Mouse (Mus musculus) thymus, adult 18-20 months (tissue): Measurements from ENCODE around the gene Enox1.

ENCODE experiments used
- DNase-seq, 2 experiments: peaks; one replicate each; pipeline ENCODE4 v3.0.0; 2022; ENCODE audit warnings: mixed read lengths in 2 of 2

Gene Enox1

DNA sequence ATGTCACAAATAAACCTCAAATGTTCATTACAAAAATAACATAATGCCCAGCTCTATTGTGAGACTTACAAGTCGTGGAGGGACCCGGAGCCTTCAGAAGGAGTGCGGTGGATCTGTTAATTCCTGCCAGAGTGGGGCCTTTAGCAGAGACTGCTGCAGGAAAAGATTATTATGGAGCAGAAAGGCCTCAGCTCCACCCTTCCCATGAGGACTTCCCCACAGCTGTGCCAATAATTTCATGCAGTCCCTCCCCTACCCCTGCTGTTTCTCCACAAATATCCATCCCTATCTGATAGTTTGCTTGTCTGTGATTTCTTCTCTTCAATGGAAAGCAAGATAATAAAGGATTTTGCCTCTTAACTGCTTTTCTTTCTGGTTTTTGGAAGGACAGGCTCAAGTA, 314.0 kb downstream of the Enox1 start:
- no peak for DNase-seq

DNA sequence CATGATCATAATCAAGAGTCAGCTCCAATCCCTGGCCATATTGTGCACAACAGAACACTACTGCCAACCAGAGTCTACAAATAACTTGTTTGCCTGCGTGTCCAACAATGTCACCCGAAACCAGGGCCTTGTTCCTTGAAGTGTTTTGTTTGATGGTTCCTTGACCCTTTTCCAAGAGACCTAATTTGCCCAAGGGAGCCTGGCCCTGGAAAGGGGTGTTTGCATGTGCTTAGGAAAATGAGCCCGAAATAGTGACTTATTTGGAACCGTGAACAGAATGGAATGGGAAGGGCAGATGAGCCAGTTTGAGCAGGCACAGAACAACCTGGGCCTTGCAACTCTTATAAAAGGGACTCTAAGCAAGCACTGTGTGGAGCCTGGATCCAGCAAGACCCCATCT, 316.9 kb downstream of the Enox1 start:
- DNase-seq = no peak

DNA sequence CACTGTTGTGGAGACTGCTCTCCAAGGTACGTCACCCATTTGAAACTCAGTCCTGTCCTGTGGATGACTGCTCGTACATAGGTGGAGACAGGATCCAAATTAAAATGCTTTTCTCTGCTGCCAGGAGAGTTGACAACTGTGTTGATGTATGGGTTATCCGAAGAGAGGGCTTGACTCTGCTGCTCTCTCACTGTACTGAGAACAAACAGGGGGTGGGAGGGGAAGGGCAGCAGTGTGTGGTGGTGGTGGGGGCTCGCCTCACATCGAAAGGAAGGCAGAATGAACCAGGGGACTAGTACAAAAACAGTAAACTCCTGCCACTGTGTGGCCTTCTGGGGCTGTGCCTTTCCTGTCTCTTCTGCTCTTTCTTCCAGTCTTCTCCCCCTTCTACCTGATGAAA, 317.5 kb downstream of the Enox1 start:
- DNase-seq = no peak

DNA sequence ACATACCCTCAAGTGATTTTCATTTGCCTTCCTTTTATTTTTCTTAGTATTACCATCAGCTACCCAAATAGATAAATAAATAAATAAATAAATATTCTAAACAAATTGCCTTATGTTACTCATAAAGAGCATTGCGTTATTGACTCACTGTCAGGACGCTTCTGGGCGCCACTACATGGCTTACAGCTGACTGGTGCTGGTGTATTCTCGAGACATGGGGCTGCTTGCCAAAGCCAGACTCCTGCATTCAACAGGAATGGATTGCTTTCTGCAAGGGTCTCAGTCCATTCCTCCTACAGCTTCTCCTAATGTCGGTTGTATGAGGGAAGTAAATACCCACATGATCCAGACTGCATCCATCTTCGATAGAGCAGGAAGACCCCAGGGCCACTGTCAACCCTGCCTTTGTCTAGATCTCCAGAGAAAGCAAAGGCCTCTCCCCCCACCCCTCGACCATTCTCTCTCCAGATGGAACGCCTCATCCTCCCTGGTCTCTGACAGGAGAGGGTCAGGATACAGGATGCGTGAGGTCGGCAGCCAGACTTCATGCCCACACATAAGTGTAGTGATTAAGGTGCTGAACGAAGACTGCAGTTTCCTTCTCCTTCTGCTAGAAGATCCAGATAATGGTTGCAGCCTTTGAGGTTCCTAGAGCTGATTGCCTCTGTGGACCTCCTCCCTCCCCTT, 318.7 kb downstream of the Enox1 start:
- no peak for DNase-seq

DNA sequence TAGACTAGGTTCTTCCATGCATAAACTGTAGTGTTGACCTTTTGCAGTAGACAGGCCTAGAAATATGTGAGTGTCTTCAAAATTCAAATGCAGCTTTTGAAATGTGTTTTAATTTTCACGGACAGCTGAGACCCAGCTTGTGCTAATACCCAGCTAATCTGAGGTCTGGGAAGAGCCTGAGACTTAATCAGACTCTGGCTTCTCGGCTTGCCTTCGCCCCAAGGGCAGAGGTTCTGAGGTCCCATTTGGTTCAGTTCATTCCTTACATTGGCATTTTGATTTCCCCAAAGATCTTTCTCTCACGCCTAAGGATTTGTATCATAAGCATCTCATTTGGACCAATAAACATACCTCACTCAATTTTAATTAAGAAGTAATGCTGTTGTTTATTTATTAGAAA, 321.1 kb downstream of the Enox1 start:
- DNase-seq = no peak

DNA sequence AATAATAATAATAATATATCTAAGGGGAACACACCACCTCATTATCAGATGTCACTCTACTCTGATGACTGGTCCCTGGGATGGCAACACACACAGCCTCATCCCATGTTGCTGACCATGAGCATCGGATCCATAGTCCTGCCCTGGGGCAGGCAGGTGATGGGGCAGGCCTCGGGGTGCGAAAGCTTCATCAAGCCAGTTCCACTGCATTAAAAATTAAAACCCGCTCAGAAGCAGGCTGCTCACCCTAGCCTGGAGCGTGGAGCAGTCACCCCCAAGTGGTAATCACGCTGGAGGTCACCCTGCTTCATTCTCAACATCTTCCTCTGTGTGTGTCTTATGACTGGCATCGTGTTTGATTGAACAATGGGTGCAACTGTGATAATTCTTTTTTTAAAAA, 321.6 kb downstream of the Enox1 start:
- no peak for DNase-seq

DNA sequence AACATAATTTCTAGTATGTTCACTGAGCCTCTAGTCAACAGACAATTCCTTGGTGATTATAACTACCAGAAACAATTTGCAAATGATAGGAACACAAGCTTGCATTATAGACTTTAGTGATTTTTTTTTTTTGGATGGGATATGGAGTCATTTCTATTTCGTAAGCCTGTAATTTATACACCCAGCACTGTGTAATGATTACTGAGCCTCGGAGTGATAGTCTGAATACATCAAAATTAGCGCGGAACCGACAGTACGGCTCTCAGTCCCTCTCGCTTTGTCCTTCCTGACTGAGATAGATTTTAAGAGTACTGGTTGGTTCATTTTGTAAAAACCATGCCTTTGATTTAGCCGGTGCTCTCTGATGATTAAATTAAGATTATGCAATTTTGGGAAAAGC, 322.1 kb downstream of the Enox1 start:
- DNase-seq = no peak

DNA sequence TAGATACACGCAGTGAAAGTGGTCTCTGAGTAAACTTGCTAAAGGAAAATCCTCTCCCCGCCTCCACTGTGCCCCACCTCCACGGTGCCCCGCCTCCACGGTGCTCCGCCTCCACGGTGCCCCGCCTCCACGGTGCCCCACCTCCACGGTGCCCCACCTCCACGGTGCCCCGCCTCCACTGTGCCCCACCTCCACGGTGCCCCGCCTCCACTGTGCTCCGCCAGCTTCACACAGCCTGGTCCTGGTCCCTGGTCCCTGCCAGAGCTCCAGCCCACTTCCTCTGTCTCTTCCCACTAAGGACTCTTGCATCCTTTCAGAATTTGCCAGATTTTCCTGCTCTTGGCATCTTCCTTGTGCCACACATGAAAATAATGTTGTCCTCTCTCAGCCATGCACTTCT, 326.5 kb downstream of the Enox1 start:
- DNase-seq = no peak

DNA sequence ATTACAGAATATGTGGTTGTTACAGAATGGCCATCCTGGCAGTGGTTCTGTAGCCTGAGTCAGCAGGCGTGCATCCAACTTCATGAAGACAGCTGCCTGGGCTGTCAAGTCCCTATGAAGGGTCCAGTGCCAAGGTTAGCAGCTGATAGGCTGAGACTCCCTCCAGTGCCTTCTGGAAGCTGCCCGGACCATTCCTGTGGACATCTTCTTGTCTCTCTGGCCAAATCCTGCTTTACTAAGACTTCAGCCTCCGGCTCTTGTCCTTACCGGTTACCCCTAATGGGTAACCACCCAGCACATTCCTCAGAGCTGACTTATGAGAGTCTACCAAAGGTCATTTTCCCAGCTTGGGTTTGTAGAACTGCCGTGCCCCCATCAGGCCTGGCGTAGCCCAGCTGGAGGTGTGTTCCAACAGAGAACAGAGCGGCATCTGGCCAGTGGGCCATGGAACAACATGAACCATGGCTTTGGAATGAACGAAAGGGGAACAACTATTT, 328.4 kb downstream of the Enox1 start:
- peak in 1 of 2 experiments; percentile 9 for DNase-seq

DNA sequence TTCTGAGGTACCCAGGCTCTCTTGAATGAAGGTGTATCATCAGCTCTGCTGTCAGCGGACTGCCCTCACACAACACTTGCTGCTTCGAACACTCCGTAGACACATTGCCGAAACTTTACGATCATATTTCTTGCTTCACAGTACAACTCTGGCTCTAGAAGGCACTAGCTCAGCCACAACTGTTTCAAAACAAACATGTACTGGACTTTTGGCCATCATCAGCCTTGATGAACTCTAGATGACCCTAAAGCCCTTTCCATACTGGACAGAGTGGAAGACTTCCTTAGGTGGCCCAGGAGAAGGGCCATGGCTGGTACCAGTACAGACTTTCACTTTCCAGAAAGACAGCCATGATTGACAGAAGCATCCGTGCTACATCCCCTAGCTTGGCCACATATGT, 334.1 kb downstream of the Enox1 start:
- DNase-seq = no peak

DNA sequence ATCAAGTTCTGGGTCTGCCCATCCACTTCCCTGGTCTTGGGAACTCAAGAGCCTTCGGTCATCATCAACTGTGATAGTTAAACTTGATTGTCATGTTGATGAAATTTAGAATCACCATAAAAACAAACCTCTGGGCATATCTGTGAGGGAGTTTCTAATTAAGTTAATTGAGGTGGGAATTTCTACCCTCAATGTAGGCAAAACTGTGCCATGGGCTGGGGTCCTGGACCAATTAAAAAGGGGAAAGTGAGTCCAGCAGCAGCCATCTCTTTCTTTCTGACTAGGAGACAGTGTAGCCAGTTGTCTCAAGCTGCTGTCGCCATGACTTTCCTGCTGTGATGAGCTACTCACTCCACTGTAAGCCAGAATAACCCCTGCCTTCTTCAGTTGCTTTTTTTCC, 335.2 kb downstream of the Enox1 start:
- no peak for DNase-seq

DNA sequence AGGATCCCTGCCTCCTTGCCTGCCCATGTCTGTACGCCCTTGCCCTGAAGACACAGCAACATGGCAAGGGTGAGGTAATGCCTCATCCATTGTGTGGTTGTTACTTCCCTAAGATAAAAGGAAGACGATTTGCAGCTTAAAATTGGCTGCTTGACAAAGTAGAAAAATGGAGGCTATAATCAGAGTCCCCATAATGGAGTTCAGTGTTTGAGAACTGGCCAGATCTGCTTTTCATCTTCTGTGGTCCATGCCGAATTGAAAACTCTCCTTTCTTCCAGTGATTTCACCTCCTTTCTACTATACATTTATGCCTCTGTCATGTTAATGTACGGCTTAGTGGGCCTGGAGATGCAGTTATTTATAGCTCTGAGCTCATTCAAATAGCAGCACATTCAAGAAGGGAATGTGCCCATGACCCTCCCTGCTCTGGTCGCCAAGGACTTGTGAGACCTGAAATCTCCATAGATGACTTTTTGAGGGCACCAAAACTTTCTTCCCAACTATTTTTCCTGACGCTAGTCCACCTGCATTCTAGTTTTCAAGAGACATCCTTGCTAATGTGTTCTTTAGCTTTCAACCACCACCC, 343.5 kb downstream of the Enox1 start:
- no peak for DNase-seq

DNA sequence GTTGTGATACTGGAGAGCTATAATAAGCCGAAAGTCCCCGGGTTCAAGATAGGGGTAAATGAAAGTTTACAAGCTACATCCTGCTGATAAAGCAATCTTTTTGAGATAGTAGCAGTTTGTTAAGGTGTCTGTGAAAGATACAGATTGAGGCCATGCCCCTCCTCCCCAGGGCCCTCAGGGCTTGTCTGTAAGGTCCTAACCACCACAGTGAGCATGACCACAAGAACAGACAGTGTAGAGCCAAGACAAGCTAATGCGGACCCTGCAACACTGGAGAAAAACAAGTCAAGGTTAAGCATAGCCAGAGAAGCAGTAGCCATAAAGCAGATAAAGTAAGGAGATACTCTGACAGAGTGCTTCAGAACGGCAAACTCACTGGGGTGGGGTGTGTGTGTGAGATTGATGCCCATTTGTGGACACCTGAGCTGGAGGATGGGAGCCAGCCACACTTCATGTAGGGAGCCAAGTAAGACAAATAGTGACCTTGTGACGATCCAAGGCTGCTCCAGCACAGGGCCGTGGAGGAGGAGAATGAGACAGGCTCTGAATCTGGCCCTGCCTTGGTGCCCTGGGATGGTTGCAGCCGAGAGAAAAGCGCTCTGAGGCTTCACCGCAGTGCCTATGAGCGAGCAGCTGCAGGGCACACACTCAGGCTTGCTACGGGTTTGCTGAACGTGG, 348.0 kb downstream of the Enox1 start:
- DNase-seq = no peak

DNA sequence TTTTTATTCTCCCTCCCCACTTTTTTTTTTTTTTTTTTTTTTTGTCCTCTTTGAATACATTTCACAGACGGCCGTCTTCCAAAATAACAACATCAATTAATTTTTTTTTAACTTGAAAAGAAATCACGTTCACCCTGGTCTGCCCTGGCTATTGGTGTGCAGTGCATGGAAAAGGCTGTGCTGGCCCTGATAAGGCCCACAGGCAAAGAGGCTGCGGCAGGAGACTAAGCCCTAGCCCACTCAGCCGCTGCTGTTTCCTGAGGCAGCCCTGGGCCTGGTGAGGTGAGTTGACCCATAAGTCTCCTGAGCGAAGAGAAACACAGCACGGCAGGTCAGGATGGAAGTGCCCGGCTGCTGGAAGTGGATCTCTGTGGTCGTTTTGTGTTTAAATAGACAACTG, 349.8 kb downstream of the Enox1 start:
- DNase-seq = no peak

DNA sequence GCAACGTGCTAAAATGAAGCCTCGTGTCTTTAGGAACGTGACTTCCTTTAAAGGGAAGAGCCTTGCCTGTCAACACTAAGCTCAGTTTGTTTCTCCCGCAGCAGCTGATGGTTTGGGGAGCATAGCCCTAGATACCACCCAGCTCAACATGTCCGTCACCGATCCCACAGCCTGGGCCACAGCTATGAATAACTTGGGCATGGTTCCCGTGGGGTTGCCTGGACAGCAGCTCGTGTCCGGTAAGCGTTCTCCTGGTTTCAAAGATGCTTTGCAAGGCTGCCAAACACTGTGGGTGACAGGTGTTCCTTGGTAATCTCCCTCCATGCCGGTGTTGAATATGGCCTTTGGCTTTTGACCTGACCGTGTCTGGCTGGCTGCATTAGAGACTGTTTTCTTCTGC, 351.5 kb downstream of the Enox1 start:
- DNase-seq = no peak

DNA sequence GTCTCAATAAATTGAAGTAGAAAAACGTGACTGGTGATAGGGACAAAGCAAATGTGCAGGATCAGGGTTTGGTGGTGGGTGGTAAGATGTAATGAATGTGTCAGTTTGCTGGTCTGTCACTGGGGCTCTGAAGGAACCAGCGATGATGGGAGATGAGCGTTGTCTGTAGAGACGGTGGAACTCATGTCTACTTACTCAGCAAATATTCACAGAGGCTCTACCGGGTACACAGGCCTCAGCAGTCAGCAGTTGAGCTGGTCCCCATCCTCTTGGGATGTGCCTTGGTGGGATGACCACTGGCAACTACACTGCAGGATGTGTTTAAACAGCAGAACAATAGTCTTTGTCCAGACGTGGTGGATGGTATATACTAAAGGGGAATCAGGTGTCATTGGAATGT, 352.5 kb downstream of the Enox1 start:
- no peak for DNase-seq

DNA sequence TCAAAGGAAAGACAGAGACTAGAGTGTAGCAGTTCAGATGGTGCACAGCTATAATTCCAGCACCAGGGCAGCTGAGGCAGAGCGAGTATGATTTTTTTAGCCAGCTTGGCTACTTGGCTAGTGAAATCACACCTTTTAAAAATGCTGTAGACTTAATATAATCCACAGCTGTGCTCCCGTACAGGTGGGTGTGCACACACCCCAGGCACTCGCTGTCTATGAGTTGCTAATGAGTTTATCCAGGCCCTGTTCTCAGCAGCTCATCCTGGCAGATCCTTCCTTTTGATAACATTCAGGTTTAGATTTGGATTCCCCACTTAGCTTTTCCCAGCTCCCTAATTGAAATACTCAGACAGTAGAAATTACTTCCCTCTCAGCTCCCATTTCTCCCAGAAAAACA, 353.4 kb downstream of the Enox1 start:
- no peak for DNase-seq

DNA sequence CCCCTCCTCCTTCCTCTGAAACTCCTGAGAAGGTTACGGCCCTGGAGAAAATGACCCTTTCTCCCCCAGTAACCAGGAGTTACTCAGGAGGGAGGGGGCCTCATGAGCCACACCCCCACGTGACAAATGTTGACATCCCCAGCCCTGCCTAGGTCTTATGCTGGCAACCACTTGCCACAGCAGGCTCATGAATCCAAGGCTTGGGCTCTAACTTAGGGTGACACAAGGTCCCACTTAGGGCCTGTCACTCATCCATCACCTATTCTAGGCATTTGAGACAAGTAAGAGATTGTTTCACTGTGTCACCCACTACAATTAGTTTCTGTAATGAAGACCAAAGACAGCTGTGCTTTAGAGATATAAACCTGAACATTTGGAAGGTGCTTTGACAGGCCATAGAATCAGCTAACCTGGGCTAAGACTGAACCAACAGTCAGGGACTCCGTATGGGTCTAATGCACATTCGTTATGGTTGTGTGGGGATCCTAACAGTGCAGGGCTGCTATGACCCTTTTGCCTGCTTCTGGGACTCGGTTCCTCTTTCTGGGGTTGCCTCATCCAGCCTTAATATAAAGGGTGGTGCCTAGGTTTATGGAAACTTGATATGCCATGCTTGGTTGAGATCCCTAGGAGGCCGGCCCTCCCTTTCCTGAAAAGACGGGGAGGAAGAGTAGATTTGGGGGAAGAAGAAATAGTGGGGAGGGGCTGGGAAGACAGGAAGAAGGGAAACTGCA, 354.7 kb downstream of the Enox1 start:
- DNase-seq = no peak

DNA sequence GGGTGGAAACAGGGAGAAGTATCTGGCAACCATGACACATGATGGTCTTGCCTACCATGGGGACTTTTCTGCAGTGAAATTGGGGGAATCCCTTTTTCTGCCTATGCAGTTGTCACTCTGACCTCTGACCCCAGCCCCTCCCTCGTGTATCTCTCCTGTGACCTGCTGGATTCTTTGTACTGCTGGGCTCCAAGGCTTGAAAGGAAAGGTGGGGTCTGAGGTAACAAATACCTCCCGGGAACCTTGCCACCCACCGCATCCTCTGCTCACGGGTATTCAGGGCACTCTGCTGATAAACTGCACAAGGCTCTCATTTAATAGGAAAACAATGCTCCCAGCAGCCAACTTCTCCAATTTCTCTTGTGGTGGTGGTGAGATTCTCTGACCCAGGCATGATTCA, 361.5 kb downstream of the Enox1 start:
- DNase-seq = no peak

DNA sequence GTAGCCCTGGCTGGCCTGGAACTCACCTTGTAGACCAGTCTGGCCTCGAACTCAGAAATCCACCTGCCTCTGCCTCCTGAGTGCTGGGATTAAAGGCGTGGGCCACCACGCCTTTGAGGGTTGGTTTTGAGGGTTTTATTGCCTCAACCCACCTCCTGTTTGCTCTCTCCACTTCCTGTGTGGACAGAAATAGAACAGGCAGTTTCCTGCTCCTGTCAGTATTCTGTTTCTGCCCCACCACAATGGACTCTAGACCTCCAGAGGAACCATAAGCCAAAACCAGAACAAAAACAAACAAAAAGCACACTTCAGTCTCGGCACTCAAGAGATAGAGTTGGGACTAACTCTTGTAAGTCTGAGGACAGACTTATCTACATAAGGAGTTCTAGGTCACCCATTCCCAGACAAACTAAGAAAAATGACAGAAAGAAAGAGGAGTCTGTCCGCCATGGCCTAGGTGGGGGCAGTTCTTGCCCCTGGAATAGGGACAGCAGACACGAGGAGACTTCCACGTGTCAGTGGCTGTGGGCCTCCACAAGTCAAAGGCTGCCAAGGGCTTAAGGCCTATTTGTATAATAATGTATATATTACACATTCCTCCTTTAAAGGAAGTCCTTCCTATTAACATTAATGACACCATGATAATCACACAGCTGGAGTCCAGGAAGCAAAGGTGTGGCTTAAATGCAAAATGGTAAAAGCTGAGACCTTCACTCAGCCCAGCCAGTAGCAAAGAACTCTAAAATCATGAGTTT, 362.6 kb downstream of the Enox1 start:
- DNase-seq = no peak

DNA sequence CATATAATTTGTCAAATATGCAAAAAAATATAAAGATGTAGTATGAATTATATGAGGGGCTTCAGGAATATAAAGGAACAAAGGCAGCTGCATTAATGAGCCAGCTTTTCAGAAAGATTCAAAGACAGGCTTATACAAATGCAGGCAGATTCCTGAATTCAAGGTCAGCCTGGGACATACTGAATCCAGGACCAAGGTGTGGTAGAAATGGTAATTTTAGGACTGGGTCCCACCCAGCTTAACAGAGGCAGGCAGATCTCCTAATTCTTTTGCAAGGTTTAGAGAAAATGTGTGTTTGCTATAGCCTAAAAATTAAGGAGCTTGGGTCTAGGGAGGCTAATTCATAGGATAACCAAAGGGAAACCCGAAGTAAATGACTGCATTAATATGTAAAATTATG, 363.1 kb downstream of the Enox1 start:
- DNase-seq = no peak

DNA sequence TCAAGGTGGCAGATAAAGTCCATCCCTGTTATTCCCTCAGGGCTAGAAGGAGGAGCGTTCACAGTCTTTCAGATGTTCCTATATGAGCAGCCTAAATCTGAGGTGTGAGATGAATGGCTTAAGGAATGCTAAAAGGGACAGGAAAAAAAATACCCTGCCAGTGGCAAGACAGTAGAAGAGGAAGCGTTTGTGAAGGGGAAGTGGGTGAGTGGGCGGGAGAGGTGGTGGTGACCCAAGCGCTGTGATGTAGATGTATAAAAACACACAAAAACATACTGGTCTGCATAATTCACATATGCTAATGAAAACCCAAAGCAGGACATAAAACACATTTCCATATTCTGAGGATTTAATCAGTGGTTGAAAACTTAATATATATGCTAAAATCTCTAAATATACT, 367.7 kb downstream of the Enox1 start:
- DNase-seq = no peak

DNA sequence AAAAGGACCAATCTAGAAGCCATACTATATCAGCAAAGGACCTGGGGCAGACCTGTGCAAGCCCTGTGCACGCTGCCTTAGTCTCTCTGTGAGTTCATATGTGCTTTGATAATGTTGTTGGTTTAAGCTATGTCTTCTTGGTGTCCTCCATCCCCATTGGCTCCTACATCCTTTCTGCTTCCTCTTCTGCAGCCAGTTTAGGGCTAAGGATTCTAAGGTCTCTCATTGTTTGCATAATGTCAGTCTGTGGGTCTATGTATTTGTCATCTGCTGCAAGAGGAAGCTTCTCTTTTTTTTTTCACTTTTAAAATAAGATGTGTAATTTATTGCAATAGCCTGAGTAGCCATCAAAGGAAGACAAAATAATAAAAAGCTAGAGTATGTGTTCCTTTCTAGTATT, 369.7 kb downstream of the Enox1 start:
- DNase-seq = no peak
